Mouse (Mus musculus): ENCODE results near the gene Mcpt4.

DNA sequence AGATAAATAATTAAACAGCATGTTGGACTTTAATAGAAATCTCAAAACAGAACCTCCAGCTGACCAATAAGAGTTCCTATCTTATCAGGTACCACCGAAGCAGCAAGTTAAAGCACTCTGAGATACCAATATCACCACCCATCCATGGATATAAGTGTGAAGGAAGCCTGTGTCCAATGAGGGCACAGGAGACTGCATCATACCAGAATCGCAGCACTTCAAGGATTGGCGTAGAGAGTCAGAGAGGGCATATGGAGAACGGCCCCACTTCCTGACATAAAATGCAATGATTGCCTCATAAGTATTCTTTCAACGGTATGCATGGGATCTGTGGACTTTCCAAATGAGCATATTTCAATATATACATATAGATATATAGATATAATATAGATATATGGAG lies 42.9 kb upstream of the Mcpt4 start:
- no peak for TF ChIP-seq CTCF (IDR thresholded peaks at IDR 0.05; ENCODE audit: low read depth)
- TF ChIP-seq EP300 (IDR thresholded peaks at IDR 0.05; ENCODE audit: low read depth) = no peak
